Mouse (Mus musculus) liver, postnatal 0 days (tissue): ENCODE results near the gene Bri3. TPM values are rescaled to one million over a fixed set of nuclear protein-coding genes. Genes with fewer than 3 reads are reported as not detected.

Experiments
- ATAC-seq: fragments of 200-750 bp; cut with Nextera tagmentation; 2 replicates; pipeline ENCODE4 v1.8.0; 2017; ENCODE audit warnings: mild to moderate bottlenecking, moderate library complexity
- DNase-seq: peaks from one replicate; pipeline ENCODE4 v3.0.0-alpha.2; 2016
- H3K27ac ChIP-seq: fragments of 300-500 bp; sonication (generic); 2 replicates; pipeline ENCODE4 v1.5.1; 2014; ENCODE audit warnings: antibody characterized with exemption, moderate library complexity, mild to moderate bottlenecking, low read depth
- H3K27me3 ChIP-seq: fragments of 300-500 bp; sonication (generic); 2 replicates; pipeline ENCODE4 v1.6.1; 2014; ENCODE audit warnings: low read length, control low read depth, mixed read lengths; ENCODE audit not compliant: insufficient read depth
- H3K36me3 ChIP-seq: fragments of 300-500 bp; sonication (generic); replicated peaks from 2 replicates; pipeline ENCODE4 v1.6.1; 2014; ENCODE audit warnings: mild to moderate bottlenecking, control low read depth, low read length, moderate library complexity, mixed read lengths; ENCODE audit not compliant: insufficient read depth
- H3K4me1 ChIP-seq: fragments of 300-500 bp; sonication (generic); 2 replicates; pipeline ENCODE4 v1.6.1; 2014; ENCODE audit warnings: antibody characterized with exemption, mild to moderate bottlenecking, control low read depth; ENCODE audit not compliant: insufficient read depth
- H3K4me2 ChIP-seq: fragments of 300-500 bp; sonication (generic); 2 replicates; pipeline ENCODE4 v1.6.1; 2014; ENCODE audit warnings: low read depth, mild to moderate bottlenecking, low read length, moderate library complexity, mixed read lengths
- H3K4me3 ChIP-seq: fragments of 300-500 bp; sonication (generic); 2 replicates; pipeline ENCODE4 v1.5.1; 2014; ENCODE audit warnings: low read depth, low read length
- H3K9ac ChIP-seq: fragments of 300-500 bp; sonication (generic); replicated peaks from 2 replicates; pipeline ENCODE4 v1.6.1; 2014; ENCODE audit warnings: mild to moderate bottlenecking, moderate library complexity
- H3K9me3 ChIP-seq: fragments of 300-500 bp; sonication (generic); 2 replicates; pipeline ENCODE4 v1.6.1; 2016; ENCODE audit warnings: mild to moderate bottlenecking, control low read depth, low read length, mixed read lengths
- CTCF ChIP-seq: sonication (generic); IDR thresholded peaks from 2 replicates; pipeline ENCODE4 v1.5.1; 2016; ENCODE audit warnings: antibody characterized with exemption, low read depth
- EP300 ChIP-seq: IDR thresholded peaks from 2 replicates; pipeline ENCODE4 v1.6.1; 2016; ENCODE audit warnings: antibody characterized with exemption, low read depth, mild to moderate bottlenecking
- WGBS: fragments of 180-500 bp; shearing (Covaris S2); extraction: QIAGEN DNeasy Blood & Tissue Kit; methylation state at CpG from one replicate; pipeline ENCODE4 v1.1.7; 2014; ENCODE audit not compliant: insufficient replicate concordance; 5-methylcytosine and 5-hydroxymethylcytosine counted together
- polyA plus RNA-seq: library from polyadenylated mRNA; unstranded; fragments of >200 nt; fragmentation: Nextera tagmentation; extraction: Ambion mirVana; gene quantifications from 2 replicates; pipeline ENCODE4 v1.2.1, GENCODE M21; 2015

Bri3 gene
- polyA plus RNA-seq, 1 experiment from 2014 or later: 51.1 TPM

- no peak for TF ChIP-seq CTCF
- no peak for TF ChIP-seq EP300
- Histone ChIP-seq H3K27me3 (no peaks in the 10 kb centered on the region), H3K27ac (no peak overlapping the region), H3K9ac (no peak overlapping the region), H3K36me3 (peaks cover 32% of the 10 kb centered on the region), H3K4me1 (peaks cover 26% of the 10 kb centered on the region), H3K4me2 (no peak overlapping the region), H3K4me3 (no peak overlapping the region), H3K9me3 (no peaks in the 10 kb centered on the region)
- no peak for ATAC-seq
- no peak for DNase-seq
- WGBS: 77% methylated on average over 5 of the region's 5 CpGs
Observed at GRCm38 (mm10) chr5:144261829-144262228, 17.6 kb downstream of the Bri3 start.

GRCm38 (mm10) chr5:144263082-144263481, 18.8 kb downstream of the Bri3 start:
- WGBS: 81% methylated on average over 9 of the region's 9 CpGs
- no peaks in the 10 kb centered on the region for H3K9me3 ChIP-seq
- H3K4me3 ChIP-seq: no peak overlapping the region
- no peak for DNase-seq
- H3K27me3 ChIP-seq: no peaks in the 10 kb centered on the region
- H3K27ac ChIP-seq: no peak overlapping the region
- peaks cover 13% of the 10 kb centered on the region for H3K4me1 ChIP-seq
- H3K4me2 ChIP-seq: no peak overlapping the region
- no peak for ATAC-seq
- TF ChIP-seq EP300 (no peak), CTCF (no peak)
- H3K9ac ChIP-seq: no peak overlapping the region
- H3K36me3 ChIP-seq: peaks cover 42% of the 10 kb centered on the region

GRCm38 (mm10) chr5:144263496-144263895, 19.3 kb downstream of the Bri3 start:
- Histone ChIP-seq H3K4me2 (no peak overlapping the region), H3K9me3 (no peaks in the 10 kb centered on the region), H3K36me3 (peaks cover 40% of the 10 kb centered on the region), H3K27ac (no peak overlapping the region), H3K4me1 (peaks cover 9% of the 10 kb centered on the region), H3K27me3 (no peaks in the 10 kb centered on the region), H3K9ac (no peak overlapping the region), H3K4me3 (no peak overlapping the region)
- TF ChIP-seq CTCF (no peak), EP300 (no peak)
- ATAC-seq (no peak), DNase-seq (no peak)
- 78% methylated on average over 13 of the region's 13 CpGs for WGBS

- ATAC-seq: no peak
- DNase-seq: no peak
- no peak overlapping the region for H3K4me3 ChIP-seq
Observed at GRCm38 (mm10) chr5:144267535-144268241, 23.5 kb downstream of the Bri3 start.

GRCm38 (mm10) chr5:144269926-144270325, 25.7 kb downstream of the Bri3 start:
- no peak overlapping the region for H3K9ac ChIP-seq
- no peak overlapping the region for H3K27ac ChIP-seq
- no peak for DNase-seq
- 87% methylated on average over 7 of the region's 7 CpGs for WGBS
- H3K4me3 ChIP-seq: no peak overlapping the region
- no peak for ATAC-seq
- peaks cover 28% of the 10 kb centered on the region for H3K36me3 ChIP-seq
- no peak overlapping the region for H3K4me2 ChIP-seq
- no peaks in the 10 kb centered on the region for H3K9me3 ChIP-seq
- TF ChIP-seq EP300 (no peak), CTCF (no peak)
- no peaks in the 10 kb centered on the region for H3K27me3 ChIP-seq
- H3K4me1 ChIP-seq: 0 out of 2 replicates have a peak, but pooled peaks cover 4% of the 10 kb centered on the region

More at GRCm38 (mm10) chr5:144267535-144268241, 23.5 kb downstream of the Bri3 start:
- H3K27ac ChIP-seq: no peak overlapping the region
- H3K27me3 ChIP-seq: no peaks in the 10 kb centered on the region
- no peaks in the 10 kb centered on the region for H3K9me3 ChIP-seq
- 73% methylated on average over 8 of the region's 8 CpGs for WGBS
- peaks cover 36% of the 10 kb centered on the region for H3K36me3 ChIP-seq
- TF ChIP-seq CTCF (no peak), EP300 (no peak)
- H3K9ac ChIP-seq: no peak overlapping the region
- no peak overlapping the region for H3K4me2 ChIP-seq
- 0 out of 2 replicates have a peak, but pooled peaks cover 4% of the 10 kb centered on the region for H3K4me1 ChIP-seq

- H3K4me1 ChIP-seq: 0 out of 2 replicates have a peak, but pooled peaks cover 4% of the 10 kb centered on the region
- WGBS: 75% methylated on average over 8 of the region's 8 CpGs
- no peak for ATAC-seq
- no peaks in the 10 kb centered on the region for H3K27me3 ChIP-seq
- H3K27ac ChIP-seq: no peak overlapping the region
- no peak overlapping the region for H3K4me3 ChIP-seq
- no peak overlapping the region for H3K4me2 ChIP-seq
- peaks cover 30% of the 10 kb centered on the region for H3K36me3 ChIP-seq
- no peak for DNase-seq
- H3K9me3 ChIP-seq: no peaks in the 10 kb centered on the region
- TF ChIP-seq CTCF (no peak), EP300 (no peak)
- no peak overlapping the region for H3K9ac ChIP-seq
Observed at GRCm38 (mm10) chr5:144270420-144270819, 26.2 kb downstream of the Bri3 start.
